Mouse (Mus musculus) MEL (cell line): ENCODE measurements around the gene Lhfpl3.

ENCODE experiments used
- E2F4 ChIP-seq: IDR thresholded peaks from 2 replicates; pipeline ENCODE4 v1.6.1; 2011; ENCODE audit warnings: low read depth, low read length, improper control_type of control experiment, borderline replicate concordance
- MAFK ChIP-seq: IDR thresholded peaks from 2 replicates; pipeline ENCODE4 v1.6.1; 2011; ENCODE audit warnings: low read depth, mild to moderate bottlenecking, low read length, improper control_type of control experiment, borderline replicate concordance
- MAZ ChIP-seq: IDR thresholded peaks from 2 replicates; pipeline ENCODE4 v1.6.1; 2012; ENCODE audit warnings: low read depth, mild to moderate bottlenecking, inconsistent platforms, low read length, improper control_type of control experiment
- POLR2A ChIP-seq, 2 experiments: IDR thresholded peaks; 2 replicates each; pipeline ENCODE4 v1.6.1; 2011 to 2012; ENCODE audit warnings: low read length in 2 of 2, mild to moderate bottlenecking in 2 of 2, control low read depth in 1 of 2, improper control_type of control experiment in 1 of 2, low read depth in 1 of 2, moderate library complexity in 1 of 2; ENCODE audit not compliant: control insufficient read depth in 1 of 2, insufficient read depth in 1 of 2, poor library complexity in 1 of 2

DNA sequence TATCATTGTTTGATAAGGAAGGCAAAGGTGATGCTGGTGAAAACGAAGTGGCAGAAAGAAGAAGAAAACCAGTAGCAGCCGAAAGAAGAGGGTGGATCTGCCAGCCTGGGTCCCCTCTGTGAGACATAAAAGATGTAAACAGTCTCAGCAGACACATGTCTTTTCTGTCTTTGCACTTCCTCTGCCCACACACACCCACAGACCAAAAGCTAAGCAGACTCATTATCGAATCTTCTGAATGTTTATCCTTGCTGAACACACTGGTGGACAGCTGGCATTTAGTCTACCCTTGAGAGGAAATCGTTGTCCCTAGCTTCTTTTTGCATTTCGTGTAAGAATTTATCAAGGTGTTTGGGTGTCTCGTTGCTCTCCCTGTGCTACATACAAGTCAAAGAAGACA is 443.8 kb downstream of the Lhfpl3 start:
- TF ChIP-seq MAZ = no peak
- no peak for TF ChIP-seq MAFK
- TF ChIP-seq E2F4 = no peak
- TF ChIP-seq POLR2A (IDR thresholded peaks at IDR 0.05; ENCODE audit: control insufficient read depth in 1 of 2, insufficient read depth in 1 of 2, low read depth in 1 of 2, low read length in 2 of 2, poor library complexity in 1 of 2) = no peak
